Mouse (Mus musculus) liver, embryonic 13.5 days (tissue): ENCODE measurements around the gene Gm10277. TPM values are rescaled to one million over a fixed set of nuclear protein-coding genes. Genes with fewer than 3 reads are reported as not detected.

Experiments used
- ATAC-seq: fragments of 200-750 bp; cut with Nextera tagmentation; 2 replicates; pipeline ENCODE4 v1.8.0; 2017; ENCODE audit warnings: low read depth, mild to moderate bottlenecking, moderate number of reproducible peaks, moderate library complexity
- DNase-seq: peaks from one replicate; pipeline ENCODE4 v3.0.0; 2022
- H3K27ac ChIP-seq: fragments of 300-500 bp; sonication (generic); 2 replicates; pipeline ENCODE4 v1.5.1; 2015; ENCODE audit warnings: moderate library complexity, mild to moderate bottlenecking, inconsistent platforms
- H3K27me3 ChIP-seq: fragments of 300-500 bp; sonication (generic); 2 replicates; pipeline ENCODE4 v1.6.1; 2015; ENCODE audit warnings: mild to moderate bottlenecking, inconsistent platforms
- H3K36me3 ChIP-seq: fragments of 300-500 bp; sonication (generic); 2 replicates; pipeline ENCODE4 v1.6.1; 2015; ENCODE audit warnings: mild to moderate bottlenecking, inconsistent platforms
- H3K4me1 ChIP-seq: fragments of 300-500 bp; sonication (generic); replicated peaks from 2 replicates; pipeline ENCODE4 v1.6.1; 2015; ENCODE audit warnings: inconsistent platforms
- H3K4me2 ChIP-seq: fragments of 300-500 bp; sonication (generic); 2 replicates; pipeline ENCODE4 v1.6.1; 2015; ENCODE audit warnings: inconsistent platforms, mild to moderate bottlenecking, moderate library complexity
- H3K4me3 ChIP-seq: fragments of 300-500 bp; sonication (generic); replicated peaks from 2 replicates; pipeline ENCODE4 v1.5.1; 2015; ENCODE audit warnings: mild to moderate bottlenecking, inconsistent platforms
- H3K9ac ChIP-seq: fragments of 300-500 bp; sonication (generic); 2 replicates; pipeline ENCODE4 v1.6.1; 2015; ENCODE audit warnings: mild to moderate bottlenecking, inconsistent platforms
- H3K9me3 ChIP-seq: fragments of 300-500 bp; sonication (generic); replicated peaks from 2 replicates; pipeline ENCODE4 v1.6.1; 2016; ENCODE audit warnings: inconsistent platforms
- WGBS: fragments of 180-500 bp; shearing (Covaris S2); methylation state at CpG from one replicate; pipeline ENCODE4 v1.1.7; 2015; ENCODE audit not compliant: insufficient replicate concordance; 5-methylcytosine and 5-hydroxymethylcytosine counted together
- polyA plus RNA-seq: library from polyadenylated mRNA; unstranded; fragments of >200 nt; fragmentation: Nextera tagmentation; extraction: Ambion mirVana; gene quantifications from 2 replicates; pipeline ENCODE4 v1.2.1, GENCODE M21; 2015

Gene Gm10277
- polyA plus RNA-seq, 1 experiment from 2014 or later: 0.78 TPM

GRCm38 (mm10) chr11:77784894-77785293, 2.7 kb downstream of the Gm10277 start:
- H3K9ac ChIP-seq: peak overlapping the region; percentile 77
- WGBS: 16% methylated on average over 9 of the region's 9 CpGs
- peaks cover 96% of the 10 kb centered on the region for H3K4me1 ChIP-seq
- H3K4me2 ChIP-seq: peak overlapping the region; percentile 89
- no peaks in the 10 kb centered on the region for H3K9me3 ChIP-seq
- DNase-seq (peak; percentile 72), ATAC-seq (peak; percentile 80)
- peak overlapping the region; percentile 54 for H3K4me3 ChIP-seq
- peak overlapping the region; percentile 97 for H3K27ac ChIP-seq
- H3K36me3 ChIP-seq: peaks cover 22% of the 10 kb centered on the region
- no peaks in the 10 kb centered on the region for H3K27me3 ChIP-seq

DNA sequence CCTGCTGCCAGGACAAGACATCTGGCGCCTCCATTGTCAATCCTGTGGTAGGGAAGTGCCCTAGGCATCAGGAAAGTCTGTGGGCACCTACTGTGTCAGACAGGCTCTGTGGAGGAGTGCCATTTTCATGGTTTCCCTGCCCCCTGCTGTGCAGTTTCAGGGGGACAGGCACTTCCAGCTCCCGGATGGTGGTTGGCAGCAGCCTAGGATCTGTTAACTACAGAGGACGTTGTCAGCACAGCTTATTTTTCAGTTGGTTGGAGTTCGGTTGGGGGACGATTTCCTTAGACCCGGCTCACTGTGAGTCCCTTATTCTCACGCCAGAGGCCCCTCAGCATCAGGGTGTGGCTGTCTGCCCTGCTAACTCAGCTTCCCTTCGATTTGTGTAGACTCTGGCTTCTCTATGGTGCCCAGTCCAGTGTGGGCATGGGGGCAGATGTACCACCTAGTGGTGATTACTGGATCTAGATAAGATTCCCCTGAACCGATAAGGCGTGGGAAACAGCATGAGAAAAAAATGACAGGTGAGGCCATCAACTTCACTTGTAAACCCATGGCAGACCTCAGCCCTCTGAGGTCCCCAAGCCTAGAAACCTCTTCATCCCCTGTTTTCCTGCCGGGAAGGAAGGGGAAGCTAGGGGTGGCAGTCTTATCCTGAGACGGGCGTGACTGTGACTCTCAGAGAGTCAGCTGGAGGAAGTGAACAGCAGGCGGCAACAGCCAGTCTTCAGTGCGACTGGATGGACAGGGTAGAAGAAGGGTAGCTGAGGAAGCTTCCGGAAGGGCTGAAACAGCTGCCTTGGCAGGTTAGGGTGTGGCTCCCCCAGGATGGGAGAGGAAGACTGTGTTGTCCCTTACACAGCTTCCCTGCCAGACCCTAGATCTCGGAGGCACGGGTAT, 3.5 kb downstream of the Gm10277 start:
- no peaks in the 10 kb centered on the region for H3K9me3 ChIP-seq
- WGBS: 10% methylated on average over 18 of the region's 18 CpGs
- peak overlapping the region; percentile 89 for H3K4me2 ChIP-seq
- no peaks in the 10 kb centered on the region for H3K27me3 ChIP-seq
- peak overlapping the region; percentile 97 for H3K27ac ChIP-seq
- no peak for DNase-seq
- H3K36me3 ChIP-seq: peaks cover 29% of the 10 kb centered on the region
- H3K4me1 ChIP-seq: peaks cover 99% of the 10 kb centered on the region
- peak overlapping the region; percentile 54 for H3K4me3 ChIP-seq
- peak; percentile 68 for ATAC-seq
- H3K9ac ChIP-seq: peak overlapping the region; percentile 77

GRCm38 (mm10) chr11:77783211-77783746, 4.3 kb downstream of the Gm10277 start:
- Histone ChIP-seq H3K4me2 (peak overlapping the region; percentile 89), H3K4me1 (peaks cover 99% of the 10 kb centered on the region), H3K9me3 (no peaks in the 10 kb centered on the region), H3K4me3 (peak overlapping the region; percentile 54; the same call in 1 of the 2 replicates), H3K27me3 (no peaks in the 10 kb centered on the region), H3K36me3 (peaks cover 35% of the 10 kb centered on the region), H3K27ac (peak overlapping the region; percentile 97), H3K9ac (peak overlapping the region; percentile 77)
- DNase-seq (no peak), ATAC-seq (peak; percentile 17; the same call in 1 of the 2 replicates)
- 58% methylated on average over 10 of the region's 10 CpGs for WGBS

DNA sequence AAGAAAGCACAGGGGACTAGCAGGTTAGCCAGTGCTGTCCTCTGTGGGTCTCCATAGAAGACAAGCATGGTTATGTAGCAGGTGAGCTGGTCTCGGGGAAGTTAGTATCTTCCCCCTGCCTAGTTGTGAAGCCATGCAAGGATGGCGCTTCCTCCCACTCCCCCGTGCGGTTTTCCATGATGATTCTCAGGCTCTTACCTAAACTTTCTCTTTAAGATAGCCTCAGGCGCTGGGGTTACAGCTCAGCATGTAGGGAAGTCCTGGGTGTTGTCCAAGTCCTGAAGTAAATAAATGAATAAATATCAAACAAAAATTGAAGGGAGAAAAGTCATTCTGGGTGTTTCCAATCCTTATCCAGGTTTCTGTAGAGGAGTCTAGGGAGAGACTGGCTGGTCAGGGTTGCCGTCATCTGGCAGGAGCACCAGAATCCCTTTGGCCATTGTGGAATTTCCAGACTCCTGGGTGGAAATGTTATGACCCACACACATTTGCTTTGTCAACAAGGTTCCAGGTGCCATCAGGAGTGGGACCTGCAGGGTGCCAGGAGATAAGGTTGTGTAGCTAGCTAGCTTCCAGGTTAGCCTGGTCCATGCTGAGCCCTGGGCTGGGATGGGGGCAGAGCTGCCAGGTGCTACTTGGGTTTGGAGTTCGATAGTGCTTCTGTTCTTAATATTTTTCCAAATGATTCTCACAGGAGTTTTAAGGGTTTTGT, 5.3 kb downstream of the Gm10277 start:
- peak overlapping the region; percentile 97 for H3K27ac ChIP-seq
- no peak for DNase-seq

DNA sequence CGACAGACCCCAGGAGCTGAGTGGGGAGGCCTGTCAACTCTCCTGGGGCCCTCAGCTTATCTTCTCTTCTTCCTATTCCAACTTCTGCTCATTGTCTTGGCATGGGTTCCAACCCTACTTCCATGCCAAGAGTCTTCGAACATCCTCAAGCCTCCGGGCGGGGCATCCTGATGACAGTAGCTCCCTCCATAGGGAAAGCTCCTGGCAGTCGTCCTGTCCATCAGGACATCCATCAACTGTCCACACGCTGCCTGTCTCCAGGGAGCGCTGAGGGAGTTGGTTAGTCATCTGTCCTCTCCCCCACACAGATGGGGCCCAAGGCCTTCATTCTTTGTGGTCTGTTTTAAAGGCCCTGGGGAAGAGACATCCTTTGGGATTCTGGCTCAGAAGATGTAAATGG, 6.5 kb downstream of the Gm10277 start:
- H3K9ac ChIP-seq: no peak overlapping the region
- no peak overlapping the region for H3K4me2 ChIP-seq
- ATAC-seq: no peak
- 74% methylated on average over 7 of the region's 7 CpGs for WGBS
- DNase-seq: no peak
- peaks cover 92% of the 10 kb centered on the region for H3K4me1 ChIP-seq
- peaks cover 46% of the 10 kb centered on the region for H3K36me3 ChIP-seq
- no peaks in the 10 kb centered on the region for H3K9me3 ChIP-seq
- H3K4me3 ChIP-seq: no peak overlapping the region
- no peaks in the 10 kb centered on the region for H3K27me3 ChIP-seq
- H3K27ac ChIP-seq: peak overlapping the region; percentile 97

More for the DNA sequence above, 5.3 kb downstream of the Gm10277 start:
- Histone ChIP-seq H3K36me3 (peaks cover 40% of the 10 kb centered on the region), H3K4me3 (no peak overlapping the region), H3K9me3 (no peaks in the 10 kb centered on the region), H3K4me2 (no peak overlapping the region), H3K27me3 (no peaks in the 10 kb centered on the region), H3K9ac (peak overlapping the region; percentile 77; the same call in 1 of the 2 replicates), H3K4me1 (peaks cover 95% of the 10 kb centered on the region)
- ATAC-seq: no peak
- 83% methylated on average over 7 of the region's 7 CpGs for WGBS

- no peak for ATAC-seq
- Histone ChIP-seq H3K4me1 (peaks cover 82% of the 10 kb centered on the region), H3K4me3 (no peak overlapping the region), H3K9me3 (no peaks in the 10 kb centered on the region), H3K36me3 (peaks cover 48% of the 10 kb centered on the region), H3K9ac (no peak overlapping the region), H3K4me2 (no peak overlapping the region), H3K27ac (peak overlapping the region; percentile 35), H3K27me3 (no peaks in the 10 kb centered on the region)
- 57% methylated on average over 1 of the region's 1 CpGs for WGBS
- DNase-seq: no peak
Measured at GRCm38 (mm10) chr11:77779240-77779639, 8.3 kb downstream of the Gm10277 start.

DNA sequence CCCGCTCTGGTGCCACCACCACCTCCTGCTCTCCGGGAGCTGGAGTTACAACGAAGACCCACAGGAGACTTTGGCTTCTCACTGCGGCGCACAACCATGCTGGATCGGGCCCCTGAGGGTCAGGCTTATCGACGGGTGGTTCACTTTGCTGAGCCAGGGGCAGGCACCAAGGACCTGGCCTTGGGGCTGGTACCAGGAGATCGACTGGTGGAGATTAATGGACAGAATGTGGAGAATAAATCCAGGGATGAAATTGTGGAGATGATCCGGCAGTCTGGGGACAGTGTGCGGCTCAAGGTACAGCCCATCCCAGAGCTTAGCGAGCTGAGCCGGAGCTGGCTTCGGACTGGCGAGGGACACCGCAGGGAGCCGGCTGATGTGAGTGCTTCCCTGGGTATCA, 9.6 kb downstream of the Gm10277 start:
- no peaks in the 10 kb centered on the region for H3K9me3 ChIP-seq
- peaks cover 81% of the 10 kb centered on the region for H3K4me1 ChIP-seq
- no peak overlapping the region for H3K4me3 ChIP-seq
- H3K36me3 ChIP-seq: peaks cover 48% of the 10 kb centered on the region
- H3K9ac ChIP-seq: no peak overlapping the region
- 90% methylated on average over 17 of the region's 17 CpGs for WGBS
- DNase-seq (no peak), ATAC-seq (no peak)
- H3K27ac ChIP-seq: no peak overlapping the region; the same call in 1 of the 2 replicates
- no peaks in the 10 kb centered on the region for H3K27me3 ChIP-seq
- H3K4me2 ChIP-seq: no peak overlapping the region

GRCm38 (mm10) chr11:77777436-77777835, 10.1 kb downstream of the Gm10277 start:
- WGBS: 91% methylated on average over 17 of the region's 17 CpGs

DNA sequence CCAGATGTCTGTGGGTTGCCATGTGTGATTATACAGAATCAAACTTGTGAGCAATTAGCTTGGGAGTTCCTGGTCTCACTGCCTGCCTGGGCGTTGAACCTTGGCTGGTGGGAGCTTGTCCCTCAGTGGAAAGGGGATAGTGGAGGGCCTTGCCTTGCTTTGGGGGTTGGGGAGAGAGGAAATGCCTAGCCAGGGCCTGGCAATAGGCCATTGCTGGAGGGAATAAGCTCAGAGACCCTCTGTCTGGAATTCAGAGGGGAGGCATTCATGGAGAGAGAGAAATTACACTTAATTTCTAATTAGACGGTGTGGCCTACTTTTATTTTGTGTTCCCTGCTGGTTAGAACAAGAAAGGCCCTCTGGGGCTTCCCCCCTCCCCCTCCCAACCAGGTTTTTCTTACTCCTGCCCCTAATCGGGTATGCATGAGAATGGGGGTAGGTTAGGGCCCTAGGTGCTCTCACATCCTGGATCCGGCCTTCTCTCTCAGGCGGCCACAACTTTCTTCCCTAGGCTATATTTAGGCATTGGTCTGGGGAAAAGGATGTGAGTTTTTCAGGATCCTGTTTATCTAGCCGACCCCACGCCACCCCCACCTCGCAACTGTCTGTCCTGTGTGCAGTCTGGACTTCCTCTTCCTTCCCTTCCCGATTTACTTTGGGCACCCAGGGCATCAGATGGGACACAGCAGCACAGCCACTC, 11.7 kb downstream of the Gm10277 start:
- peak overlapping the region; percentile 70 for H3K27ac ChIP-seq
- no peak overlapping the region for H3K4me2 ChIP-seq
- no peaks in the 10 kb centered on the region for H3K27me3 ChIP-seq
- peaks cover 43% of the 10 kb centered on the region for H3K36me3 ChIP-seq
- no peak overlapping the region for H3K4me3 ChIP-seq
- 33% methylated on average over 9 of the region's 9 CpGs for WGBS
- ATAC-seq (no peak), DNase-seq (no peak)
- peaks cover 81% of the 10 kb centered on the region for H3K4me1 ChIP-seq
- 0 out of 2 replicates have a peak overlapping the region, but pooled peaks have one; percentile 26 for H3K9ac ChIP-seq
- no peaks in the 10 kb centered on the region for H3K9me3 ChIP-seq

More at GRCm38 (mm10) chr11:77777436-77777835, 10.1 kb downstream of the Gm10277 start:
- peaks cover 48% of the 10 kb centered on the region for H3K36me3 ChIP-seq
- no peak overlapping the region for H3K4me3 ChIP-seq
- no peak overlapping the region for H3K9ac ChIP-seq
- no peaks in the 10 kb centered on the region for H3K27me3 ChIP-seq
- H3K27ac ChIP-seq: no peak overlapping the region; the same call in 1 of the 2 replicates
- H3K4me1 ChIP-seq: peaks cover 81% of the 10 kb centered on the region
- ATAC-seq: no peak
- no peaks in the 10 kb centered on the region for H3K9me3 ChIP-seq
- DNase-seq: no peak
- no peak overlapping the region for H3K4me2 ChIP-seq

DNA sequence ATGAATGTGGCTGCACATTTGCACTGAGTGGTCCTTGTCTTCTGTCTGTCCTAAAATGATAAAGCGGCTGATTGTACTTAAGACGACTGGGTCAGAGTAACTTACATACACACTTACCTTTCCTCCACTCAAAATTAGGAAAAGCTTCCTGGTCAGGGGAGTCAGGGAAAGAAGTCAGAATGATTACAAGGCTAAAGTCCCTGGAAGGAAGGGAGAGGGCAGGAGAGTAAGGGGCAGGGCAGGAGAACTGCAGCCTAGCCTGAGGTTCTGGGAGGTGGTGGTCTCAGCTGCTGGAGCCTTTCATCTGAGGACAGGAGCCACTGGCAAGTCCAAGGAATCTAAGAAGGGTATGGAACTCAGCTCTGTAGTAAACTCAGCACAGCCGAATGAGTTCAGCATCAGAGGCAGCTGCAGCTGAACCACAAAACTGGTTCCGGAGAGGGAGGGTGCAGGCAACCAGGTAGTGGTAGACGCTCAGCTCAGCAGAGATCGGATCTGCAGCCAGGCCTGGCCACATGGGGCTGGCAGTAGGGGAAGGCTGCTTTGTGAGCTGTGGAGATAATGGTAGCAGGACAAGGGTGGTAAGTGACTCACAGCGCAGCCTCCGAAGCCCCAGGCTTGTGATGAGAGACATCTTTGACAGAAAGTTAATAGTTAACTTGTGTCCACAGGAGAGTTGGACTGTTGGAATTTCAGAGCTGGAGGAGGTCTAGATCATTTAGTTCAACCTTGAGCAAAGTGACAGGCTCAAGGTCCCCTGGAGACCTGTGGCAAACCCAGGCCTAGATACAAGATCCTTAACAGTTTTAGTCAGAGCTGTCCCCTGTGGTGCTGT, 15.5 kb downstream of the Gm10277 start:
- H3K36me3 ChIP-seq: peaks cover 9% of the 10 kb centered on the region
- peak; percentile 61 for DNase-seq
- peak overlapping the region; percentile 88 for H3K27ac ChIP-seq
- peaks cover 83% of the 10 kb centered on the region for H3K4me1 ChIP-seq
- peak overlapping the region; percentile 1; the same call in 1 of the 2 replicates for H3K4me3 ChIP-seq
- no peaks in the 10 kb centered on the region for H3K27me3 ChIP-seq
- WGBS: 10% methylated on average over 8 of the region's 8 CpGs
- peak overlapping the region; percentile 63 for H3K9ac ChIP-seq
- no peaks in the 10 kb centered on the region for H3K9me3 ChIP-seq
- peak; percentile 93 for ATAC-seq
- H3K4me2 ChIP-seq: peak overlapping the region; percentile 53
